Mouse (Mus musculus) neural tube, embryonic 13.5 days (tissue): ENCODE measurements around the gene Slc2a4. TPM values are rescaled to one million over a fixed set of nuclear protein-coding genes. Genes with fewer than 3 reads are reported as not detected.

Source experiments
- ATAC-seq: fragments of 200-750 bp; cut with Nextera tagmentation; 2 replicates; pipeline ENCODE4 v1.8.0; 2017; ENCODE audit warnings: low read depth, mild to moderate bottlenecking, moderate TSS enrichment, moderate library complexity
- H3K27ac ChIP-seq: fragments of 300-500 bp; sonication (generic); replicated peaks from 2 replicates; pipeline ENCODE4 v1.5.1; 2015; ENCODE audit warnings: moderate library complexity, mild to moderate bottlenecking, inconsistent platforms
- H3K27me3 ChIP-seq: fragments of 300-500 bp; sonication (generic); 2 replicates; pipeline ENCODE4 v1.6.1; 2015; ENCODE audit warnings: mild to moderate bottlenecking, inconsistent platforms
- H3K36me3 ChIP-seq: fragments of 300-500 bp; sonication (generic); 2 replicates; pipeline ENCODE4 v1.6.1; 2015; ENCODE audit warnings: mild to moderate bottlenecking, inconsistent platforms
- H3K4me1 ChIP-seq: fragments of 300-500 bp; sonication (generic); replicated peaks from 2 replicates; pipeline ENCODE4 v1.6.1; 2015; ENCODE audit warnings: inconsistent platforms
- H3K4me2 ChIP-seq: fragments of 300-500 bp; sonication (generic); 2 replicates; pipeline ENCODE4 v1.6.1; 2015; ENCODE audit warnings: inconsistent platforms, mild to moderate bottlenecking, moderate library complexity
- H3K4me3 ChIP-seq: fragments of 300-500 bp; sonication (generic); 2 replicates; pipeline ENCODE4 v1.5.1; 2015; ENCODE audit warnings: mild to moderate bottlenecking, inconsistent platforms
- H3K9ac ChIP-seq: fragments of 300-500 bp; sonication (generic); 2 replicates; pipeline ENCODE4 v1.6.1; 2015; ENCODE audit warnings: moderate library complexity, mild to moderate bottlenecking, inconsistent platforms
- H3K9me3 ChIP-seq: fragments of 300-500 bp; sonication (generic); 2 replicates; pipeline ENCODE4 v1.6.1; 2016; ENCODE audit warnings: inconsistent platforms
- WGBS: fragments of 180-500 bp; shearing (Covaris S2); methylation state at CpG from one replicate; pipeline ENCODE4 v1.1.7; 2015; 5-methylcytosine and 5-hydroxymethylcytosine counted together
- polyA plus RNA-seq: library from polyadenylated mRNA; unstranded; fragments of >200 nt; fragmentation: Nextera tagmentation; extraction: Ambion mirVana; gene quantifications from 2 replicates; pipeline ENCODE4 v1.2.1, GENCODE M21; 2015

Slc2a4 gene
- polyA plus RNA-seq, 1 experiment from 2014 or later = 3.6 TPM

GRCm38 (mm10) chr11:69948763-69949150, 769 bp upstream of the Slc2a4 start:
- Histone ChIP-seq H3K4me1 (peaks cover 14% of the 10 kb centered on the region), H3K27me3 (peaks cover 6% of the 10 kb centered on the region), H3K4me2 (peak overlapping the region; percentile 56), H3K27ac (0 out of 2 replicates have a peak overlapping the region, but pooled peaks have one; percentile 20), H3K9ac (peak overlapping the region; percentile 10; the same call in 1 of the 2 replicates), H3K9me3 (no peaks in the 10 kb centered on the region), H3K4me3 (peak overlapping the region; percentile 38), H3K36me3 (no peaks in the 10 kb centered on the region)
- ATAC-seq = peak; percentile 45
- under 1% methylated on average over 14 of the region's 14 CpGs for WGBS

GRCm38 (mm10) chr11:69947337-69948065, 487 bp downstream of the Slc2a4 start:
- peak; percentile 62 for ATAC-seq
- H3K4me2 ChIP-seq = peak overlapping the region; percentile 56
- no peaks in the 10 kb centered on the region for H3K9me3 ChIP-seq
- peaks cover 6% of the 10 kb centered on the region for H3K27me3 ChIP-seq
- peak overlapping the region; percentile 43 for H3K9ac ChIP-seq
- 5% methylated on average over 29 of the region's 29 CpGs for WGBS
- H3K4me3 ChIP-seq = peak overlapping the region; percentile 38
- H3K36me3 ChIP-seq = no peaks in the 10 kb centered on the region
- peak overlapping the region; percentile 20; the same call in 1 of the 2 replicates for H3K27ac ChIP-seq
- peaks cover 14% of the 10 kb centered on the region for H3K4me1 ChIP-seq

GRCm38 (mm10) chr11:69945997-69946891, 1.7 kb downstream of the Slc2a4 start:
- H3K36me3 ChIP-seq = no peaks in the 10 kb centered on the region
- no peak overlapping the region for H3K27ac ChIP-seq
- WGBS = 91% methylated on average over 18 of the region's 18 CpGs
- H3K27me3 ChIP-seq = peaks cover 3% of the 10 kb centered on the region; the same call in 1 of the 2 replicates
- no peak overlapping the region for H3K9ac ChIP-seq
- ATAC-seq = no peak
- H3K9me3 ChIP-seq = no peaks in the 10 kb centered on the region
- peak overlapping the region; percentile 56; the same call in 1 of the 2 replicates for H3K4me2 ChIP-seq
- H3K4me3 ChIP-seq = no peak overlapping the region
- H3K4me1 ChIP-seq = peaks cover 14% of the 10 kb centered on the region

GRCm38 (mm10) chr11:69945216-69945615, 2.8 kb downstream of the Slc2a4 start:
- Histone ChIP-seq H3K27me3 (no peaks in the 10 kb centered on the region), H3K9me3 (no peaks in the 10 kb centered on the region), H3K9ac (no peak overlapping the region), H3K4me3 (no peak overlapping the region), H3K4me2 (no peak overlapping the region), H3K4me1 (peaks cover 17% of the 10 kb centered on the region), H3K27ac (no peak overlapping the region), H3K36me3 (no peaks in the 10 kb centered on the region)
- 83% methylated on average over 13 of the region's 13 CpGs for WGBS
- ATAC-seq = no peak

DNA sequence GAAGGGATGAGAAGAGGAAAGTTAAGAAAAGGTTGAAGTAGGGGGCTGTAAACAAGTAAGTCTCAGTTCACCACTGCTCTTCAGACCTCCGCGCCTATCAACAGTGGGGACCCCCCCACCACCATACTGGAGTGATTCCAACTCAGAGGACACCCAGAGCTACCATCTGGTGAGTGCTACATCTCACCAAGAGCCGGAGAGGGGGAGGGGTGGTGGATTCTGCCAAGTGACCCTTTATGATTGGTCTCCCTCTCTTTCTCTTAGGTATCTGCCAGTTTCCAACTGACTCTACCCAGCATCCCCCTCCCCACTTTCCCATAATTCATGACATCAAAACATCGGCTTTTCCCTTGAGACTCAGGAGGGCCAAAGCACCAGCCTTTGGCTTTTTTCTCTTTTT, 7.0 kb downstream of the Slc2a4 start:
- Histone ChIP-seq H3K4me1 (peaks cover 16% of the 10 kb centered on the region), H3K9ac (no peak overlapping the region), H3K27me3 (peaks cover 39% of the 10 kb centered on the region), H3K9me3 (no peaks in the 10 kb centered on the region), H3K36me3 (no peaks in the 10 kb centered on the region), H3K4me2 (no peak overlapping the region), H3K4me3 (no peak overlapping the region), H3K27ac (no peak overlapping the region)
- ATAC-seq = no peak
- WGBS = 63% methylated on average over 4 of the region's 4 CpGs

- no peak for ATAC-seq
- WGBS = 95% methylated on average over 17 of the region's 17 CpGs
- Histone ChIP-seq H3K4me3 (no peak overlapping the region), H3K27me3 (peaks cover 45% of the 10 kb centered on the region), H3K27ac (no peak overlapping the region), H3K9ac (no peak overlapping the region), H3K36me3 (no peaks in the 10 kb centered on the region), H3K4me1 (peaks cover 23% of the 10 kb centered on the region), H3K4me2 (no peak overlapping the region), H3K9me3 (no peaks in the 10 kb centered on the region)
Observed at GRCm38 (mm10) chr11:69939731-69940130, 8.3 kb downstream of the Slc2a4 start.

- H3K27me3 ChIP-seq = peaks cover 50% of the 10 kb centered on the region
- H3K4me2 ChIP-seq = no peak overlapping the region
- H3K9me3 ChIP-seq = no peaks in the 10 kb centered on the region
- WGBS = 60% methylated on average over 5 of the region's 5 CpGs
- H3K4me1 ChIP-seq = peaks cover 26% of the 10 kb centered on the region
- no peak overlapping the region for H3K9ac ChIP-seq
- ATAC-seq = no peak
- H3K27ac ChIP-seq = no peak overlapping the region
- no peak overlapping the region for H3K4me3 ChIP-seq
- H3K36me3 ChIP-seq = no peaks in the 10 kb centered on the region
Observed at GRCm38 (mm10) chr11:69939181-69939580, 8.8 kb downstream of the Slc2a4 start.

DNA sequence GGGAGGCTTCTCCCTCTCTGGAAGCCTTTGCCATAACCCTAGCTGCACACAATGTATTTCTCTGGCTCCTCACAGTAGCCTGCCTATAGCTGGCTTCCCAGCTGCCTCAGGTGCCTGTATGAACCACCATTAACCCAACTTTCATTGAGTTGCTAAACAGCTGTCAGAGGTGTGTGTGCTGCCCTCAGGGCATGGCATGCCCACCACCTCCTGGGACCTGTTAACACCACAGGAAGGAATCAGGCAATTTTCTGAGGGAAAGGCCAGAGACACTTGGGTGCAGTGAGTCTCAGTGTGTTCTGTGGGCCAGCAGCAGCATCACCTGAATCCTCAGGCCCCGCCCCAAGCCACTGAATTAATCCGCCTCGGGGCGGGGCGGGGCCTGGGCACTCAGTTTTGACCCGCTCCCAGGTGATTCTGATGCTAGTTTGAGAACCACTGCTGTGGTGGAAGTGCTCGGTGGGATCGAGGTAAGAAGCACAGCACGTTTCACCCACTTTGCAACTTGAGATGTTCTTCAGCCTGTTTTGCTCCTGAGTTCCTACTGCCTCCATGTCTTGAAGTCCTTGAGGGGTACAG, 9.5 kb downstream of the Slc2a4 start:
- no peaks in the 10 kb centered on the region for H3K36me3 ChIP-seq
- no peak overlapping the region for H3K4me3 ChIP-seq
- H3K27ac ChIP-seq = no peak overlapping the region
- H3K27me3 ChIP-seq = peaks cover 50% of the 10 kb centered on the region
- H3K4me1 ChIP-seq = peaks cover 26% of the 10 kb centered on the region
- no peak for ATAC-seq
- H3K9me3 ChIP-seq = no peaks in the 10 kb centered on the region
- no peak overlapping the region for H3K4me2 ChIP-seq
- WGBS = 32% methylated on average over 9 of the region's 9 CpGs
- H3K9ac ChIP-seq = no peak overlapping the region

DNA sequence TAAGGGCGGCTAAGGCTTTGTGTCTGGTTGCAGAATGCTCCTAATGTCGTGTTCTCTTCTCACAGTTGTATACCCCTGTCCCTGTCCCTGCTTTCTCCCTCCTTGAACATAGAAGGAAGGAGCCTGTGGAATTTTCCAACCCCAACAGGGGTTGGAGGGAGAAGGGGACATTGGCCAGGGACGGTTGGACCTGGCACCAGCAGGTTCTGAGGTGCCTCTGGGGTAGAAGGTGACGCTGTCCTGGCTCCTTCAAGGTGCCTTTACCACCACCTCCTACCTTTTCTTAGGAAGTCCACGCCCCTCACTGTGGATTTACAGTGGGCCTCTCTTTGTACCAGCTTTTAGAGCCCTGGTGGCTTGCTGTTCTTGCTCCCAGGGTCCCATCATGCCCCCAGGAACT, 10.2 kb downstream of the Slc2a4 start:
- Histone ChIP-seq H3K4me1 (peaks cover 26% of the 10 kb centered on the region), H3K27ac (no peak overlapping the region), H3K9ac (no peak overlapping the region), H3K36me3 (no peaks in the 10 kb centered on the region), H3K4me2 (no peak overlapping the region), H3K4me3 (no peak overlapping the region), H3K9me3 (no peaks in the 10 kb centered on the region), H3K27me3 (peaks cover 50% of the 10 kb centered on the region)
- no peak for ATAC-seq
- WGBS = 56% methylated on average over 5 of the region's 5 CpGs

GRCm38 (mm10) chr11:69937385-69937784, 10.6 kb downstream of the Slc2a4 start:
- no peak for ATAC-seq
- H3K4me1 ChIP-seq = peaks cover 26% of the 10 kb centered on the region
- no peak overlapping the region for H3K4me3 ChIP-seq
- H3K9ac ChIP-seq = no peak overlapping the region
- peaks cover 50% of the 10 kb centered on the region for H3K27me3 ChIP-seq
- WGBS = 53% methylated on average over 4 of the region's 4 CpGs
- no peak overlapping the region for H3K4me2 ChIP-seq
- H3K9me3 ChIP-seq = no peaks in the 10 kb centered on the region
- no peaks in the 10 kb centered on the region for H3K36me3 ChIP-seq
- H3K27ac ChIP-seq = no peak overlapping the region

DNA sequence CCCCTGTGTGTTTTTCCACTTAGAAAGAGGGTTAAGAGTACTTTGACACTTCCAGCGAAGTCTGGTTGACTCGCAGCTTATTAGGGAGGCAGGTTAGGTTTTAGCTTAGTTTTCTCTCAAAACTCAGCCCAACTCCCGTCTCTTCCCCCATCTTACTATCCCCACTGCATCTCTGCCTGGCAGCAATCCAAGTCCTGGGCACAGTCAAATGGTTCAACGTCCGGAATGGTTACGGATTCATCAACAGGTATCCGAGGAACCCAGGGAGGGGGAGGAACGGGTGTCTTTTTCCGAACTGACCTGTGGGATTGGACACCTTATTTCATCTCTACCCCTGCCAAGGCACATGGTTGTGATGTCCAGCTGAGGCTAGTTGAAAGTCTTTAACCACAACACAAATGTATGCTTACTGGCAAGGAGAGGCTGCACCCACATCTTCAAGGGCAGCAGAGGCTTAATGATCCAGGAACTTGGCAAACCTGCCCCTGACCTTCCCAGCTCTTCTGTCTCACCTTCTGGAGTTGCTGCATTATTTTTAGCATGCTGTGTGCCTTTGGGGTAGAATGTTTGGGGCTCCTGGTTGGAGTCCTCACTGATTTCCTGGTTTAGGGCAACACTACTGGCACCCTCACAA, 11.2 kb downstream of the Slc2a4 start:
- Histone ChIP-seq H3K4me1 (peaks cover 26% of the 10 kb centered on the region), H3K27me3 (peaks cover 50% of the 10 kb centered on the region), H3K4me3 (peak overlapping the region; percentile 55), H3K4me2 (peak overlapping the region; percentile 99), H3K9me3 (no peaks in the 10 kb centered on the region), H3K27ac (no peak overlapping the region), H3K9ac (no peak overlapping the region), H3K36me3 (no peaks in the 10 kb centered on the region)
- WGBS = 43% methylated on average over 9 of the region's 9 CpGs
- ATAC-seq = no peak
